Mouse (Mus musculus): ENCODE measurements at regions not wholly inside any gene's neighbourhood (a gene's known extent, or its start where the extent isn't known, plus 50 kb on each side); places are given as distances from the start of the nearest gene placed in this dataset.
A peak's percentile ranks its signal among the peaks of the same experiment; 100 is the strongest.
"Not testable (repeated sequence)": the region's sequence is repeated elsewhere in the genome, so short reads cannot be mapped to it uniquely, and the experiment has no call there.

DNA sequence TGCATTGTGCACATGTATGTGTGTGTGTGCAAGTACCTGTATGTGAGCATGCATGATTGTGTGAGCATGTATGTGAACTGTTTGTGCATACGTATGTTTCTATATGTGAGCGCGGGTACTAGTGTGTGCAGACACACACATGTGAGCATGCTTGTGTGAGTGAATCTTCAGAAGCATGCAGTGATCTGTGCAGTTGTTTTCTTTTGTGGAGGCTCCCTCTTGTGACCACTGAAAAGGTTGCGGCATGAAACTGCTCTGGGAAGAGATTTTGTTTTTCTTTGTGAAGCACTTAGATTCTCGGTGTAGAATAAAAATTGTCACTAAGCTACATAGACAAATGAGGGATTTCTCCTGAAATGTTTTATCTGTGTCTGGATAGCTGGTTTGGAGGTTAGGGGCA, 189.2 kb upstream of the Rapgef5 start:
- not testable (repeated sequence) for DNase-seq (ENCODE audit: low read depth, low spot score)

DNA sequence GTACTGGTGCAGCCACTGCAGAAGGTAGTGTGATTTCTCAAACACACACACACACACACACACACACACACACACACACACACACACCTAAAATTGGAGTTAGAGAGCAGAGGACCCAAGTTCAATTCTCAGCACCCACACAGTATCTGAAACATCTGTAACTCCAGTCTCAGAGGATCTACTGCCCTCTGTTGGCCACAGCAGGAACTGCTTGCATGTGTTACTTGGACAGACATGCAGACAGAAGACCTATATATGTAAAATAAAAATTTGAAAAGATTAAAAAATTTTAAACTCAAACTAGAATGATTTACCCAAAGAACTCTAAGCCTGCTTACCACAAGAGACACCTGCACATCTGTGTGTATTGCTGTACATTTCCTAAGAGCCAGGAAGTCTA, 185.9 kb upstream of the Rapgef5 start:
- peak; percentile 48 for DNase-seq (ENCODE audit: low read depth, low spot score)

DNA sequence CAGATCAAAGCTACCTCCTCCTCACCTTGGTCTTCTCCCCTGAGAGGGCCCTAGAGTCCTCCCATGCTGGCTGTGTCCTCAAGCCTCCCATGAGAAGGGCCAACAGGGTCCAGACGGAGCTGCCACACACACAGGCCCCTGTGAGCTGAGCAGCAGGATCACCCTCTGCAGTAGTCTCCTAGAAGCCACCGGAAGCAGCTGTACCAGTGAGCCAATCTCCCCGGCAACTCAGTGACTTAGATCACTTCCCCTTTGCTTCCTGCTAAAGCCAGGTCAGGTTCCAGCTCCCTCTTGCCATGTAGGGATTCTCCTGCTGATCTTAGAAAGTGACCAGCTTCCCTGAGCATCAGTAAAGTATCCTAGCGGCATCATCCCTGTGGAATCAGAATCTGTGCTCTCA, 179.4 kb upstream of the Rapgef5 start:
- no peak for DNase-seq (ENCODE audit: low read depth, low spot score)

- DNase-seq (ENCODE audit: low read depth, low spot score) = no peak
Measured at GRCm38 (mm10) chr12:117342321-117342720, 174.0 kb upstream of the Rapgef5 start.

GRCm38 (mm10) chr12:117343121-117343520, 173.2 kb upstream of the Rapgef5 start:
- DNase-seq (ENCODE audit: low read depth, low spot score) = no peak

DNA sequence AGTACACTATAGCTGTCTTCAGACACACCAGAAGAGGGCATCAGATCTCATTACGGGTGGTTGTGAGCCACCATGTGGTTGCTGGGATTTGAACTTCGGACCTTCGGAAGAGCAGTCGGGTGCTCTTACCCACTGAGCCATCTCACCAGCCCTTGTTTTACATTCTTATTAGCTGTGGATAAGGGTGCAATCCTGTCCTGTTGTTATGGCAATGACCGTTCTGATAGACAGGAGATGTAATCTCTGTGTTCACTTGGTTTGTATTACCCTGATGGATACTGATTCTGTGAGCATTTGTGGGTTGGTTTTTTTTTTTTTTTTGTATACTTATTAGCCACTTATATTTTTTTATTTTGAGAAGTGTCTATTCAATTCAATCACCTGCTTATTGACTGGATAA, 172.7 kb upstream of the Rapgef5 start:
- not testable (repeated sequence) for DNase-seq (ENCODE audit: low read depth, low spot score)

DNA sequence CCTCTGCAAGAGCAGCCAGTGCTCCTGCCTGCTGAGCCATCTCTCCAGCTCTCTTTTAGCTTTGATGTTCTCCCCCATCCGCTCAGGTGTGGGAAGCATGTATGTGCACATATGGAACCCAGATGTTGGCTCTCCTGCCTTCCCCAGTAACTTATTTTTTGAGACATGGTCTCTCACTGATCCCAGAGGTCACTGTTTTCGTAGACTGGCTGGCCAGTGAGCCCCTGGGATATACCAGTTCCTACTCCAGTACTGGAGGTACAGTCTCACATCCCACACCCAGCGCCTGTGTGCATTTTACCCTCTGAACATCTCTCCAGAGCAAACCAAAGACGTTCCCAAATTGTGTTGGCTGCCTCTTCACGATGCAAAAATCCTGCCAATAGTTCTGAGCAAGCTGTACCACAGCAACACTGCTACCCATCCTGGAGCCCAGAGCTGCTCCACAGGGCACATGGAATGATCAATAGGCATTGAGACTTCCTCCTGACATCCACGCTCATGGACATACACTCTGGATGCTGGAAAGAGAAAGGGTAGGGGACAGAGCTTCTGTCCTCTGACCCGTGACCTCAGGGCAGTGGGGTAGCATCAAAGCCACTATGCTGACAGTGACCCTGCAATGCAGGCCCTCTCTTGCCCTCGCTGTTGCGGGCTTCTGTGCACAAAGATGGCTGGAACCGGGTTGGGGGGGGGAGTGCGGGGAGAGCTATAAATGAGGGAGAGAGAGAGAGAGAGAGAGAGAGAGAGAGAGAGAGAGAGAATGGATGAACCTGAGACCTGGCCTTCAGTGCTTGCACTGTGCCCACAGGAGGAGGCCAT, 171.8 kb upstream of the Rapgef5 start:
- no peak for DNase-seq (ENCODE audit: low read depth, low spot score)

DNA sequence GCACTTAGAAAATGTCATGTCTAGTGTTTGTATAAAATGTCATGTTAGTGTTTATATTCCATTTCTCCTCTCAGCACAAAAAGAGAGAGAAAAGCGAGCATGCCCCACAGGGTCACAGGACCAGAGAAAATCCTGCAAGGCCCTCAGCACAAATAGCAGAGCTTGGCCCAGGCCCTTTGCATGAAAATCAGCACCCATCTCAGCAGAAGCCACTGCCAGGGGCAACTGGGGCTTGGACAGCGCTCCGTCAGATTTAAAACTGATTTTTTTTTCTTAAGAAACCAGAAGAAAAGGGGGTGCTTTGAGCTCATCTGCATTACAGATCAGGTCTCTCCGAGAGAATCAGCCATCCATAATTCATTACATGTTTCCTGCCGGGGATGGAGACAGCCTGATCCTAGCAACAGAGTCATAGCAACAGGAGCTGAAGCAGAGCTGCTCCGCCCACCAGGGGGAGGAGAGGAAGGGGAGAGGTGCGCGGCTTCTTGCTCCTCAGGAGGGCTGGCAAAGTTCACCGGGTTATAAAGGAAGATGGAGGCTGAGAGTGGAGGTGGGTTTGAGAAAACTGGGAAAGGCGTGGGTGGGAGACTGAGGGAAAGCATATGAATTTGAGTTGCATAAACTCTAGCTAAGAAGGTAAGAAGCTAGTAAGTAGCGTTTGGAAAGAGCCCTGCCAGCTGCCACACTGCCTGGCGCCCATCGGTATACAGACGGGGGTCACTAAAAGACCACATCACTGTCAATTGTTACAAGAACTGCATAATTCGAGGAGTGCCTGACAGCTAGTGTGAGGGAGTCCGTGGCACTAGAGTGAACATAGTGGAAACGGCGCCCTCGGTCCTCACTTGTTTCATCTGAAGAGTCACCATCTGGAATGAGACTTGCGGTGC, 170.9 kb upstream of the Rapgef5 start:
- DNase-seq (ENCODE audit: low read depth, low spot score) = peak; percentile 79

GRCm38 (mm10) chr12:117346091-117346490, 170.2 kb upstream of the Rapgef5 start:
- no peak for DNase-seq (ENCODE audit: low read depth, low spot score)

GRCm38 (mm10) chr12:117347135-117347534, 169.1 kb upstream of the Rapgef5 start:
- DNase-seq (ENCODE audit: low read depth, low spot score) = no peak

DNA sequence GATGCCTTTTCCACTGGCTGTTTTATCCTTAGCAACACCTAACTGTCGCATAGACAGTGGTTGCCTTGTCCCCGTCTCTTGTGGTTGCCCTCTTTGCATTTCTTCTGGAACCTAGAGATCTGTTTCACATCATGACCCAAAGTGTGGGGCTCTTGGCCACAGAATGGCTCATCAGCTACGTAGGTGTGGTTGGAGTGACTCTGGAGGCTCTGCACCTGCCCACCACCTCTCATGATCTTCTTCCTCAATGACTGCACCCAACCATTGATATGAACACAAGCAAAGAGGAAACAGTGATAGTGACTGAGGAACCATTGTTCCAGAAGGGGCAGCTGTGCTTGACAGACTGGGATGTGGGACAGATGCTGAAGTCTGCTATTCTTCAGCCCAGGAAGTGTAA, 167.8 kb upstream of the Rapgef5 start:
- no peak for DNase-seq (ENCODE audit: low read depth, low spot score)

DNA sequence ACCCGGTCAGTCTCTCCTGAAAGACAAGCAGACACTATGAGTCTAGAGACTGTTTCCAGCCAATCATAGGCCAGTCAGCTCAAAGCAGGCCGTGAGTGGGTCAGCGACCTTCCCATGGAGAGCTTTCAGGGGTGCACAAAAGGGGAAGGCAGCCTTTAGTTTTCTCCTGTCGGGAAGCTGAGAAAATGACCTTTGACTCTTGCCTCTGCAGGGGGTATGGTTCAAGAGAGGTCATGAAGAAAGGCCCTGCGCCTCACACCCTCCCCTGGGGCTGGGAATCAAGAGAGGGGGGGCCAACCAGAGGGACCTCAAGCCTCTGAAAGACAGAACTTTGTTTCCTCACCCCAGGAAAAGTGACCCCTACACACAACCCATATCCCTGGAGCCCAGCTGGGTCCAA, 164.4 kb upstream of the Rapgef5 start:
- DNase-seq (ENCODE audit: low read depth, low spot score) = peak; percentile 20

DNA sequence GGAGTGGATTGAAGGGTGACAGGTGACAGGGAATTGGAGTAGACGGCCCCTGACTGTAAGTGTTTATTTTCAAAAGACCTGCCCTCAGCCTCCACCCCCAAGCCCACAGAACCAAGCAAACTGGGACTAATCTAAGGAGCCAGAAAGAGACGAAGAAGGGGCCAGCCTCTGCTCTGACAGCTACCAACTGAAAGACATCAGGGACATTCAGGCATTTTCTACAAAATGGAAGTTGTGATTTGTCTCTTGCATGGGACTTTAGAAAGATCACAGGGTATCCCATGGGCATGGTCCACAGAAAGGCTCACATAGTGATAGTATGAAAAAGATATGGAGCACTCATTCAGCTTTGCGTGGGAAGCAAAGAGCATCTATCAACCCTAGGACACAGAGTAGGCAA, 163.8 kb upstream of the Rapgef5 start:
- DNase-seq (ENCODE audit: low read depth, low spot score) = no peak

DNA sequence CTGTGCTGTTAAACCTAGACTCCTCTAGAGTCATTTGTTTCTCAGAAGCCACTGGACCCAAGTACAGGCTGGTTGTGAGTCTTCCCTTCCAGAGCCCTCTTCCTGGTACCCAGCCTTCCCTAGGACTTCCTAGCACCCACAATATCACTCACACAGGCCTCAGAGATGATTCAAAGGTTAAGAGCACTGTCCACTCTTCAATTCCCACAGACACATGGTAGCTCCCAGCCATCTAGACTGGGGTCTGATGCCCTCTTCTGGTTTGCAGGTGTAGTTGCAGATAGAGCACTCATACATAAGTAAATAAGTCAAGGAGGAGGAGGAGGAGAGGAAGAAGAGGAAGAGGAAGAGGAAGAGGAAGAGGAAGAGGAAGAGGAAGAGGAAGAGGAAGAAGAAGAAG, 163.3 kb upstream of the Rapgef5 start:
- peak; percentile 31 for DNase-seq (ENCODE audit: low read depth, low spot score)

- no peak for DNase-seq (ENCODE audit: low read depth, low spot score)
Measured at GRCm38 (mm10) chr12:117357811-117358210, 158.5 kb upstream of the Rapgef5 start.

DNA sequence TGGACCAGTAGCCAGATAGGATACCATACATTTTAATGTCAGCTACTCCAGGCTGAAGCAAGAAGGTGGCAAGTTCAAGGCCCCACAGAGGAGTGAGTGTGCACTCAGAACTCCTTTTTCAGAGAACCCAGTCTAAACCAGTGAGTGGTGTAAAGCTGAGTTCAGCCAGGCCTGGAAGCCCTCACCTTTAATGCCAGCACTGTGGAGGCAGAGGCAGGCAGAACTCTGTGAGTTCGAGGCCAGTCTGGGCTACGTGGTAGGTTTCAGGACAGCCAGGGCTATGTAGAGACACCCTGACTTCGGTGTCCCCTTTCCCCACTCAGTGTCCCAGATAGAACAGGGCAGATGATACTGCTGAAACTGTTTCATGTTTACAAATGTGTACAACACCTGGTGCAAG, 157.4 kb upstream of the Rapgef5 start:
- no peak for DNase-seq (ENCODE audit: low read depth, low spot score)

GRCm38 (mm10) chr12:117360215-117360614, 156.1 kb upstream of the Rapgef5 start:
- DNase-seq (ENCODE audit: low read depth, low spot score) = no peak

DNA sequence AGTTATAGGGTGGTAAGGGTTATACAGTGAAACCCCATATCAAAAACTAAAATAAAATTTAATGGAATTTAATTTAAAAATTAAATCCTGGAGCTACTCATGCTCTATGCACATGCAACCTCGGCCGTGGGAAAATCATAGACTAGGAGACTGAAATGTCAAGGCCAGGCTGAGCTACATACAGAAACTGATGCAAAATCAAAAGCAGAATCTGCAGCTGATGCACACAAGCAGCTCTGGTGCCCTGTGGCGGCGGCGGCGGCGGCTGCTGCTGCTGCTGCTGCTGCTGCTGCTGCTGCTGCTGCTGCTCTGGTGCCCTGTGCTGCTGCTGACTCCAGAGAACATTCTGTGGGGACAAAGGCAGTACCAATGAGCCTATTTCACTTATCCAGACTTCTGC, 154.5 kb upstream of the Rapgef5 start:
- DNase-seq (ENCODE audit: low read depth, low spot score) = no peak

GRCm38 (mm10) chr12:117363457-117363856, 152.8 kb upstream of the Rapgef5 start:
- not testable (repeated sequence) for DNase-seq (ENCODE audit: low read depth, low spot score)

- DNase-seq (ENCODE audit: low read depth, low spot score) = no peak
Measured at GRCm38 (mm10) chr12:117365181-117365580, 151.1 kb upstream of the Rapgef5 start.

DNA sequence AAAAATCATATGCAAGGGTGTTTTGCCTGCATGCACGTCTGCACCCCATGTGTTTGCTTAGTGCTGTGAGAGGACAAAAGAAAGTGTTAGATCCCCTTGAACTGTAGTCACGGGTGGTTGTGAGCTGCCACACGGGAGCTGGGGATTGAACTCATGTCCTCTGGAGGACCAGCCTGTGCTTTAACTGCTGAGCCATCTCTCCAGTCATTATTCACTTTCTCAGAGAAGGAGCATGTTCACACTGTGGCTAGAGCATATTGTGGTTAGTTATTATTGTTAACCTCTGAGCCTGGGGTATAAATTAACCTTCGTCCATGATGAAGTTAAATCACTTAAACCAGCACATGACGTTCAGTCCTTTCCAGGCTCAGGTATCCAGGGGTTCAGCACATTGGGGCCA, 150.4 kb upstream of the Rapgef5 start:
- no peak for DNase-seq (ENCODE audit: low read depth, low spot score)

- peak; percentile 40 for DNase-seq (ENCODE audit: low read depth, low spot score)
Measured at GRCm38 (mm10) chr12:117378297-117378887, 137.9 kb upstream of the Rapgef5 start.

All from R1 (cell line).